ENCODE assay signal across 16 mouse cellular contexts in genomic region chr2:34600734-34601133, GRCm38 (mm10).
DNase-seq lines count a peak whose midpoint lies in the region; ATAC-seq and TF ChIP-seq lines count a peak whose summit lies in the region.
"Had no signal": no experiment of that assay in that cellular context is flagged by ENCODE, and none has a peak within 500 bp of the region (broad histone marks: within the 10 kb centered on the region; RNA-seq: fewer than 3 reads in every experiment).

No protein-coding gene starts in this region.

- peaks cover 18% of the 10 kb centered on the region for H3K4me1 ChIP-seq in intestine, embryonic 15.5 days (replicated peaks)
- 0 out of 2 replicates have a peak, but pooled peaks cover 4% of the 10 kb centered on the region for H3K4me1 ChIP-seq in intestine, postnatal 0 days (replicated peaks; ENCODE audit: control insufficient read depth, insufficient read depth, low read length)
- H3K4me1 ChIP-seq in hindbrain, embryonic 13.5 days (replicated peaks): peaks cover 47% of the 10 kb centered on the region
- peaks cover 40% of the 10 kb centered on the region for H3K4me1 ChIP-seq in neural tube, embryonic 11.5 days (ENCODE audit: control insufficient read depth, insufficient read depth, low read length)
- H3K4me1 ChIP-seq: liver, embryonic 15.5 days had no signal

- no peaks in the 10 kb centered on the region for H3K36me3 ChIP-seq in intestine, embryonic 15.5 days
- H3K36me3 ChIP-seq in intestine, postnatal 0 days (ENCODE audit: control insufficient read depth, insufficient read depth): peaks cover 13% of the 10 kb centered on the region; the same call in 1 of the 2 replicates
- 0 out of 2 replicates have a peak, but pooled peaks cover 6% of the 10 kb centered on the region for H3K36me3 ChIP-seq in hindbrain, embryonic 13.5 days
- no peaks in the 10 kb centered on the region for H3K36me3 ChIP-seq in neural tube, embryonic 11.5 days (ENCODE audit: control insufficient read depth, insufficient read depth, low read length)

- H3K9me3 ChIP-seq in intestine, embryonic 15.5 days: no peaks in the 10 kb centered on the region
- no peaks in the 10 kb centered on the region for H3K9me3 ChIP-seq in intestine, postnatal 0 days (ENCODE audit: control insufficient read depth)
- no peaks in the 10 kb centered on the region for H3K9me3 ChIP-seq in hindbrain, embryonic 13.5 days
- H3K9me3 ChIP-seq in neural tube, embryonic 11.5 days (ENCODE audit: control insufficient read depth, low read length): no peaks in the 10 kb centered on the region
- H3K9me3 ChIP-seq: liver, embryonic 15.5 days had no signal

- peak; percentile 67 for DNase-seq in embryo, embryonic 10 days (ENCODE audit: low spot score)
- DNase-seq in embryo, embryonic 9.5 days (ENCODE audit: extremely low spot score): no peak
- no peak for DNase-seq in neural tube, embryonic 11.5 days (ENCODE audit: low spot score)
- no peak for DNase-seq in right cerebral cortex, postnatal 25 days
- no peak for DNase-seq in adrenal gland, adult (ENCODE audit: inconsistent age in 2 of 2, low spot score in 1 of 2)
- DNase-seq: cerebellum, adult 11-12 months; gastrocnemius, postnatal 25 days; kidney, adult 9 months; left cerebral cortex, postnatal 4 days; right cerebral cortex, postnatal 4 days; thymus, adult 2 months had no signal

- no peak overlapping the region for H3K4me2 ChIP-seq in intestine, embryonic 15.5 days (replicated peaks)
- H3K4me2 ChIP-seq in intestine, postnatal 0 days (replicated peaks; ENCODE audit: low read depth): no peak overlapping the region
- H3K4me2 ChIP-seq in hindbrain, embryonic 13.5 days: no peak overlapping the region
- H3K4me2 ChIP-seq in neural tube, embryonic 11.5 days (ENCODE audit: low read depth): no peak overlapping the region
- H3K4me2 ChIP-seq: liver, embryonic 15.5 days had no signal

- no peak overlapping the region for H3K4me3 ChIP-seq in intestine, embryonic 15.5 days (replicated peaks)
- H3K4me3 ChIP-seq in intestine, postnatal 0 days (ENCODE audit: low read depth, low read length): no peak overlapping the region
- no peak overlapping the region for H3K4me3 ChIP-seq in hindbrain, embryonic 13.5 days
- H3K4me3 ChIP-seq in neural tube, embryonic 11.5 days (ENCODE audit: low read depth, low read length): no peak overlapping the region
- H3K4me3 ChIP-seq: liver, embryonic 15.5 days had no signal

- no peaks in the 10 kb centered on the region for H3K27me3 ChIP-seq in intestine, embryonic 15.5 days (replicated peaks)
- no peaks in the 10 kb centered on the region for H3K27me3 ChIP-seq in intestine, postnatal 0 days (replicated peaks; ENCODE audit: control insufficient read depth, insufficient read depth, low read length)
- 0 out of 2 replicates have a peak, but pooled peaks cover 2% of the 10 kb centered on the region for H3K27me3 ChIP-seq in hindbrain, embryonic 13.5 days
- H3K27me3 ChIP-seq in neural tube, embryonic 11.5 days (ENCODE audit: control insufficient read depth, insufficient read depth, low read length): no peaks in the 10 kb centered on the region
- H3K27me3 ChIP-seq: CH12.LX; liver, embryonic 15.5 days had no signal

- H3K9ac ChIP-seq in intestine, embryonic 15.5 days: no peak overlapping the region
- no peak overlapping the region for H3K9ac ChIP-seq in intestine, postnatal 0 days (ENCODE audit: low read depth, low read length)
- peak overlapping the region; percentile 39; the same call in 1 of the 2 replicates for H3K9ac ChIP-seq in hindbrain, embryonic 13.5 days
- H3K9ac ChIP-seq in neural tube, embryonic 11.5 days (ENCODE audit: low read length): no peak overlapping the region
- H3K9ac ChIP-seq: liver, embryonic 15.5 days had no signal

- no peak for ATAC-seq in intestine, embryonic 15.5 days
- no peak for ATAC-seq in intestine, postnatal 0 days
- ATAC-seq in hindbrain, embryonic 13.5 days (ENCODE audit: low FRiP score): no peak
- no peak for ATAC-seq in neural tube, embryonic 11.5 days (ENCODE audit: insufficient read depth, low FRiP score, low TSS enrichment)

- 0 out of 2 replicates have a peak overlapping the region, but pooled peaks have one; percentile 9 for H3K27ac ChIP-seq in intestine, embryonic 15.5 days
- H3K27ac ChIP-seq in intestine, postnatal 0 days (ENCODE audit: low read depth, low read length): no peak overlapping the region
- peak overlapping the region; percentile 76 for H3K27ac ChIP-seq in hindbrain, embryonic 13.5 days
- H3K27ac ChIP-seq in neural tube, embryonic 11.5 days (ENCODE audit: low read depth, low read length): 0 out of 2 replicates have a peak overlapping the region, but pooled peaks have one; percentile 0
- H3K27ac ChIP-seq: liver, embryonic 15.5 days had no signal

- no peak for TF ChIP-seq CTCF in intestine, postnatal 0 days (IDR thresholded peaks at IDR 0.05; ENCODE audit: low read depth)

- WGBS in intestine, embryonic 15.5 days: 18% methylated on average over 7 of the region's 7 CpGs
- WGBS in intestine, postnatal 0 days: 30% methylated on average over 7 of the region's 7 CpGs
- 9% methylated on average over 7 of the region's 7 CpGs for WGBS in hindbrain, embryonic 13.5 days
- 10% methylated on average over 7 of the region's 7 CpGs for WGBS in neural tube, embryonic 11.5 days
